Mouse (Mus musculus) mesoderm, embryonic 11.5 days (tissue): Measurements from ENCODE around the gene Kctd14.

Source experiments
- DNase-seq: peaks from one replicate; pipeline ENCODE4 v3.0.0-alpha.2; 2012; ENCODE audit warnings: low read depth, low spot score

Kctd14 gene

DNA sequence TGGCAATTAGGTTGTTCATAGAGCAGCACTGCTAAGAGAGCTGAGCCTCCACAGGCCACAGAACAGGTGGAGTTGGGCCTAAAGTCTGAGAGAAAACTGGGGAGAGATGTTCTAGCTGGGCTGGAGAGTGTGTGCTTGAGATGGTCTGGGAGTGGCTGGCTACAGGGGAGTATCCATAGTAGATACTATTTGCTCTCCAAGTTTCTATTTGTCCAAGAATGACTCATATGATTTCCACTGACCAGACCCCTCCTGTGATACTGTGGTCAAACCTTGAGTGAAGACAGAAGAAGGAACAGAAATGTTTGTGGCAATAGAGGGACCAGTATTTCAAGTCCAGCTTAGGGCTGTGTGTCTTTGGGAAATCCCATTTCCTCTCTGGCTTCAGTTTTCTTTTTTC, 12.1 kb upstream of the Kctd14 start:
- no peak for DNase-seq

- DNase-seq, result no peak
Observed at GRCm38 (mm10) chr7:97446171-97446925, 4.8 kb upstream of the Kctd14 start.

- DNase-seq, result no peak
Observed at GRCm38 (mm10) chr7:97447050-97447531, 4.0 kb upstream of the Kctd14 start.

DNA sequence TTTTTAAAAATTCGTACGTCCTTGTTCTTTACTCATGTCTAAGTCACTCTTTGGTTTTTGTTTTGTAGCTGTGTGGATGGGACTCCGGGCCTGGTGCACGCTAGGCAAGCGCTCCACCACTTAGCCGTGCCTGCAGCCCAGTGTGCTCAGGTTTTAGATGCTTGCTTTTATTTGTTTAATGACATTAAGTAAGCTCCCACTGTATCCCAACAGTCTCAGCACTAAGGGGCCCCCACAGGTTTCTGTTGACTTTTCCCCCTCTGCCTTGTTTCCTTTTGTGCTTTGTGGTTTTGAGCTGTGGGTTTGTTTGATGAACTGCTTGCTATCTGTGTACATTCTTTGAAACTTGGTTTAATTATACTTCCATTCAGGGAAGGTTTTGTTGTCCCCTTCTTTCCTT, 1.1 kb downstream of the Kctd14 start:
- no peak for DNase-seq

DNA sequence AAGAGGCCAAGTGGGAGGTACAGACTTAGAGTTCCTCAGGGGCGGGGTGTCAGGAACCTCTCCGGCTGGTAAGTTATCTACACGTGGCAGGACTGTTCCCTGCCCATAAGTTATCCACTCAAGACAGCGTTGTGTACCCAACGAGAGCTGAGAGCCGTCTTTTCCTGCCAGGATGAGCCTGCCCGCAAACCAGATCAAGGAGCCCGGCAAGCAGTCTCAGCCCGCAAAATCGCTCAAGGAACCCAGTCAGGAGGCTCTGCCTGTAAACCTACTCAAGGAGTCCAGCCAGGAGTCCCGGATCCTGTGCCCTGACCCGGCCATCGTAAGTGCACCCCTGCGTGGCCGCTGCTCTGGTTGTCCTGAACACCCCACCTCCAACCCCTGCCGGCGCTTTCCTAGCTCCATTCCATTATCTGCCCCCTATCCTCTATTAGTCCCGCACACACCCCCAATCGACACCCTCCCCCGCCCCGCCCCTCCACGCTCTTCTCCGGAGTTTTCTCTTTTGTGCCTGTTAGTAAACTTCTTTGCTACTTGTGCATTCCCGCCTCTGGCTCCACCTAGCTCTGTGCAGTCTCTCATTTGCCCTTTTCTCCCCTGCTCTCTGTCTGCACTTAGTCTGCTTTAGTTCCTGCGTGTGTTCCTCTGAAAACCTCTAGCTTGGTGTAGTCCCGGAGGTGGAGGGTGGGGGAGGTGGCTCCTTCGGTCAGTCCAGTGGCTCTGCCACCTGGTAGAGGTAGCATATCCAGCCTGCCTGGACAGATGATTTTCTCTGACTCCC, 2.2 kb downstream of the Kctd14 start:
- DNase-seq, result no peak

- no peak for DNase-seq
Observed at GRCm38 (mm10) chr7:97454795-97455194, 3.7 kb downstream of the Kctd14 start.

- DNase-seq, result no peak
Observed at GRCm38 (mm10) chr7:97455577-97455976, 4.5 kb downstream of the Kctd14 start.

DNA sequence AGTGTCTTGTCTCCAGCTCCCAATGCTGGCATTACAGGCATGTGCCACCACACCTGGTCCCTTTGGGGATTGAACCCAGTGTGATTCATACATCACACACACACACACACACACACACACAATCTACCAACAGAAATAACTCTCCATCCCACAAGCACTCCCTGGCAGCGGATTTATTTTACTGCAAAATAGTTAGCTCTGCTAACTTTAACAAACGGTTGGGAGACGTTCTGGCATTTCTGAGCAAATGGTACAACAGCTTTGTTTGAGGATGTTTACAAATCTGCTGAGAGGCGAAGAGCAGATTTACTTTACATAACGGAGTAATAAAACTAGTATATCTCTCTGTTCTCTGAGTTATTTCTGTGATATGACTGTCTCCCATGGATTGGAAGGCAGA, 21.9 kb downstream of the Kctd14 start:
- no peak for DNase-seq

DNA sequence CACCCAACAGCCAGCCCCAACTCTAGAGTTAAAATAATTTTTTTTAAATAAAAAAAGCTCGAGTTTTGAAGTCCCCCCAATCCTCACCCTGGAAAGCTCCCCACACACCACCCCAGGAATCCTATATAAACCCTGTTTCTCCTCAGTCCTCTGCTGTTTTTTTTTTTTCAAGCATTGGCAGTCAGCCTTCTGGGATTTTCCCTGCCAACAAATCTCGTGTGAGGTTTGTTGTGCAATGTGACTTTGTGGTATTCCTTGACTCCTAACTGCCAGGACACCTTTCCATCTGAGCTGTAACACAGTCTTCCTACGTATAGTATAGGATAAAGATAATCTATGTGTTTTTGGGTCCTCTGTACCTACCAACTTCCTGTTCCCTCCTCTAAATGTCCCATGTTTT, 28.2 kb downstream of the Kctd14 start:
- no peak for DNase-seq

GRCm38 (mm10) chr7:97480290-97480689, 29.2 kb downstream of the Kctd14 start:
- no peak for DNase-seq

- DNase-seq, result peak; percentile 93
Observed at GRCm38 (mm10) chr7:97480821-97481339, 29.8 kb downstream of the Kctd14 start, which contains the start of gene Ints4. Gene Ints4, plus strand, starts transcription at chr7:97480956.

DNA sequence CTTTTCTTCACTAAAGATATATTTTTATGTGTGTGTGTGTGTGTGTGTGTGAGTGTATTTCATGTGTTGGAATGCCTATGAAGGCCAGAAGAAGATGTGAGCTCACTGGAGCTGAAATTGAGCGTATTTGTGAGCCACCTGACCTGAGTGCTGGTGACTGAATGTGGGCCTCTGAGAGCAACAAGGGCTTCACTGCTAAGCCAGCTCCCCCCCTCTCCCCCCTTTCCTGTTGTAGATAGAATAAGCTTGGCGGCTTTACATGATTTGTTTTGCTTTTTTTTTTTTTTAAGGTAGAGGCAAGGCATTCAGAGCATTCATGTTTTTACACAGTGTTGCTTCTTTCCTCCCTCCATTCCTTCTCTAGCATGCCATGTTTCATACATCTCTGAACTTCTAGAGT, 32.3 kb downstream of the Kctd14 start:
- DNase-seq, result no peak

- no peak for DNase-seq
Observed at GRCm38 (mm10) chr7:97491157-97491556, 40.0 kb downstream of the Kctd14 start.

GRCm38 (mm10) chr7:97492420-97492819, 41.3 kb downstream of the Kctd14 start:
- no peak for DNase-seq

DNA sequence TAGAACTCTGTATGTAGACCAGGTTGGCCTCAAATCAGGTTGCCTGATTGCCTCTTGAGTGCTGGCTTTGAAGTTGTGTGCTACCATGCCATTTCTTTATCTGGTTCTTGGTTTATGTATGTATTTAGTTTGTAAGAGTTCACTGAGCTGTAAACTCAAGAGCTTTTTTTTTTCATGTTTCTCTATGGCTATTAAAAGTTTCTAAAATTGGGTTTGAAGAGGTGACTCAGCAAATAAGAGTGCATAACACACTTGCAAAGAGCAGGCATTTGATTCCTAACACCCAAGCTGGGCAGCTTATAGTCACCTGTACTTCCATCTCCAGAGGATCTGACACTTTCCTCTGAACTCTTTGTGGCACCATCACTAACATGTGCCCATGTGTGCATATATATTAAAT, 43.9 kb downstream of the Kctd14 start:
- DNase-seq, result no peak

DNA sequence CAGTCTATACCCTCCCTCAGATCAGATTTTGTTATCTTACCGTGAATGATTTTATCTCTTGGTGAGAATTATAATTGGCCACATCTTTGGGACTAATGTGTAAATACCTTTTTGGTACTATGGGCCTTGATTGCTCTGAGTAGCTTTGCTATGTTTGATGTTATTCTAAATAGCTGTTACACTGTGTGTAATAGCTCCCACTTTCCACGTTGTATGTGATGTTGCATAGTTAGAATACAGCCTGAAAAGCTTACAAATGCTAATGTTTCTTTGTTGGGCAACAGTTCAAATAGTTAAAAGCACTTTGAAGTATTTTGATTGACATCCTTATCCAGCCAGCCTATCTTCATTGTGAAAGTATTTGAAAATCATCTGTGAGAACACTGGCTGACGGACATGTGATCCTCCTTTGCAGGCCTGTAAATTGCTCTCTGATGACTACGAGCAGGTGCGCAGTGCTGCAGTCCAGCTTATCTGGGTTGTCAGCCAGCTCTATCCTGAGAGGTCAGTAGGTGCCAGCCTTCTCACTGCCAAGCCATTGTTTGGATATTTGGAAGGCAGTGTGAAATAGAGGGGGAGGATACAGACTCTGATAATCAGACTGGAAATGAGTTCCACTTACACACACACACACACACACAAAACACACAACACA, 49.6 kb downstream of the Kctd14 start:
- peak; percentile 6 for DNase-seq
